Mouse (Mus musculus) MEL (cell line): ENCODE measurements around the gene B4galnt3. TPM values are rescaled to one million over a fixed set of nuclear protein-coding genes. Genes with fewer than 3 reads are reported as not detected.

Experiments
- DNase-seq: peaks from one replicate; pipeline ENCODE4 v3.0.0; 2011; ENCODE audit warnings: low read depth, low spot score
- H3K27ac ChIP-seq: 2 replicates; pipeline ENCODE4 v1.5.1; 2012; ENCODE audit warnings: low read depth, mild to moderate bottlenecking, control low read depth, low read length, moderate library complexity; ENCODE audit not compliant: control insufficient read depth
- H3K27me3 ChIP-seq, 2 experiments: fragments of 150-350 bp in 1 of 2; sonication (generic) in 1 of 2; 2 replicates each; pipeline ENCODE4 v1.6.1; 2012; ENCODE audit warnings: low read length in 2 of 2, mild to moderate bottlenecking in 2 of 2, improper control_type of control experiment in 1 of 2, moderate library complexity in 1 of 2; ENCODE audit not compliant: insufficient read depth in 2 of 2, control insufficient read depth in 1 of 2
- H3K36me3 ChIP-seq, 2 experiments: 2 replicates each; pipeline ENCODE4 v1.6.1; 2012 to 2014; ENCODE audit warnings: low read length in 2 of 2, improper control_type of control experiment in 1 of 2, inconsistent platforms in 1 of 2, mild to moderate bottlenecking in 1 of 2; ENCODE audit not compliant: insufficient read depth in 2 of 2, control insufficient read depth in 1 of 2
- H3K4me1 ChIP-seq, 2 experiments: fragments of 150-350 bp in 1 of 2; sonication (generic) in 1 of 2; 2 replicates each; pipeline ENCODE4 v1.6.1; 2012; ENCODE audit warnings: low read length in 2 of 2, improper control_type of control experiment in 1 of 2, mild to moderate bottlenecking in 1 of 2; ENCODE audit not compliant: insufficient read depth in 2 of 2, control insufficient read depth in 1 of 2
- H3K4me3 ChIP-seq, 2 experiments: fragments of 150-350 bp in 1 of 2; sonication (generic) in 1 of 2; 2 replicates each; pipeline ENCODE4 v1.5.1; 2012; ENCODE audit warnings: low read depth in 2 of 2, low read length in 2 of 2, mild to moderate bottlenecking in 2 of 2, moderate library complexity in 2 of 2, control low read depth in 1 of 2, improper control_type of control experiment in 1 of 2; ENCODE audit not compliant: control insufficient read depth in 1 of 2, insufficient read depth in 1 of 2
- H3K79me2 ChIP-seq: 2 replicates; pipeline ENCODE4 v1.6.1; 2012; ENCODE audit warnings: mild to moderate bottlenecking, low read length, moderate library complexity; ENCODE audit not compliant: control insufficient read depth, poor library complexity, insufficient read depth
- H3K9ac ChIP-seq: 2 replicates; pipeline ENCODE4 v1.6.1; 2012; ENCODE audit warnings: low read depth, mild to moderate bottlenecking, control low read depth, low read length, moderate library complexity; ENCODE audit not compliant: control insufficient read depth, poor library complexity, severe bottlenecking
- H3K9me3 ChIP-seq: fragments of 150-350 bp; sonication (generic); replicated peaks from 2 replicates; pipeline ENCODE4 v1.6.1; 2012; ENCODE audit warnings: mild to moderate bottlenecking, low read length, improper control_type of control experiment, moderate library complexity; ENCODE audit not compliant: insufficient read depth
- BHLHE40 ChIP-seq: IDR thresholded peaks from 2 replicates; pipeline ENCODE4 v1.6.1; 2012; ENCODE audit warnings: low read depth, mild to moderate bottlenecking, inconsistent platforms, low read length, improper control_type of control experiment, borderline replicate concordance
- CHD1 ChIP-seq: IDR thresholded peaks from 2 replicates; pipeline ENCODE4 v1.6.1; 2012; ENCODE audit warnings: low read depth, mild to moderate bottlenecking, inconsistent platforms, low read length, improper control_type of control experiment
- CTCF ChIP-seq, 3 experiments: IDR thresholded peaks in 2 of 3; conservative IDR thresholded peaks in 1 of 3; 2 replicates each; pipeline ENCODE4 v1.5.1; 2011 to 2012; ENCODE audit warnings: low read length in 3 of 3, low read depth in 2 of 3, mild to moderate bottlenecking in 2 of 3, improper control_type of control experiment in 1 of 3, inconsistent platforms in 1 of 3, mixed read lengths in 1 of 3, moderate library complexity in 1 of 3; ENCODE audit not compliant: control insufficient read depth in 1 of 3, insufficient read depth in 1 of 3, poor library complexity in 1 of 3, severe bottlenecking in 1 of 3
- E2F4 ChIP-seq: IDR thresholded peaks from 2 replicates; pipeline ENCODE4 v1.6.1; 2011; ENCODE audit warnings: low read depth, low read length, improper control_type of control experiment, borderline replicate concordance
- ELF1 ChIP-seq: IDR thresholded peaks from 2 replicates; pipeline ENCODE4 v1.6.1; 2014; ENCODE audit warnings: low read depth, mild to moderate bottlenecking, inconsistent platforms, low read length, improper control_type of control experiment, moderate library complexity
- EP300 ChIP-seq, 2 experiments: IDR thresholded peaks; 2 replicates each; pipeline ENCODE4 v1.6.1; 2011; ENCODE audit warnings: improper control_type of control experiment in 2 of 2, low read length in 2 of 2, low read depth in 1 of 2, mild to moderate bottlenecking in 1 of 2
- ETS1 ChIP-seq: IDR thresholded peaks from 2 replicates; pipeline ENCODE4 v1.6.1; 2012; ENCODE audit warnings: low read depth, mild to moderate bottlenecking, inconsistent platforms, low read length, improper control_type of control experiment, moderate library complexity
- GABPA ChIP-seq: IDR thresholded peaks from 2 replicates; pipeline ENCODE4 v1.6.1; 2012; ENCODE audit warnings: low read depth, mild to moderate bottlenecking, inconsistent platforms, low read length, improper control_type of control experiment, moderate library complexity
- GATA1 ChIP-seq: IDR thresholded peaks from 2 replicates; pipeline ENCODE4 v1.6.1; 2011; ENCODE audit warnings: low read depth, low read length, improper control_type of control experiment
- JUND ChIP-seq: IDR thresholded peaks from 2 replicates; pipeline ENCODE4 v1.6.1; 2011; ENCODE audit warnings: low read depth, mild to moderate bottlenecking, improper control_type of control experiment, low read length
- KAT2A ChIP-seq: conservative IDR thresholded peaks from 2 replicates; pipeline ENCODE4 v1.6.1; 2012; ENCODE audit warnings: low read depth, low read length, improper control_type of control experiment, inconsistent platforms
- MAX ChIP-seq: IDR thresholded peaks from 2 replicates; pipeline ENCODE4 v1.6.1; 2011; ENCODE audit warnings: low read length, improper control_type of control experiment
- MAZ ChIP-seq: IDR thresholded peaks from 2 replicates; pipeline ENCODE4 v1.6.1; 2012; ENCODE audit warnings: low read depth, mild to moderate bottlenecking, inconsistent platforms, low read length, improper control_type of control experiment
- MEF2A ChIP-seq: IDR thresholded peaks from 2 replicates; pipeline ENCODE4 v1.6.1; 2014; ENCODE audit warnings: low read depth, mild to moderate bottlenecking, inconsistent platforms, low read length, improper control_type of control experiment; ENCODE audit not compliant: poor library complexity, insufficient replicate concordance, severe bottlenecking; ENCODE audit errors: extremely low read depth
- MXI1 ChIP-seq: IDR thresholded peaks from 2 replicates; pipeline ENCODE4 v1.6.1; 2011; ENCODE audit warnings: mild to moderate bottlenecking, low read depth, low read length, improper control_type of control experiment
- MYB ChIP-seq: IDR thresholded peaks from 2 replicates; pipeline ENCODE4 v1.6.1; 2011; ENCODE audit warnings: mild to moderate bottlenecking, low read depth, low read length, improper control_type of control experiment
- MYC ChIP-seq: IDR thresholded peaks from 2 replicates; pipeline ENCODE4 v1.6.1; 2011; ENCODE audit warnings: low read depth, mild to moderate bottlenecking, low read length, improper control_type of control experiment, moderate library complexity
- NELFE ChIP-seq: IDR thresholded peaks from 2 replicates; pipeline ENCODE4 v1.6.1; 2011; ENCODE audit warnings: low read depth, low read length, improper control_type of control experiment
- NRF1 ChIP-seq: IDR thresholded peaks from 2 replicates; pipeline ENCODE4 v1.6.1; 2014; ENCODE audit warnings: low read depth, mild to moderate bottlenecking, inconsistent platforms, low read length, improper control_type of control experiment, moderate library complexity; ENCODE audit not compliant: poor library complexity, insufficient read depth, severe bottlenecking
- POLR2A ChIP-seq, 2 experiments: IDR thresholded peaks; 2 replicates each; pipeline ENCODE4 v1.6.1; 2011 to 2012; ENCODE audit warnings: low read length in 2 of 2, mild to moderate bottlenecking in 2 of 2, control low read depth in 1 of 2, improper control_type of control experiment in 1 of 2, low read depth in 1 of 2, moderate library complexity in 1 of 2; ENCODE audit not compliant: control insufficient read depth in 1 of 2, insufficient read depth in 1 of 2, poor library complexity in 1 of 2
- POLR2AphosphoS2 ChIP-seq: IDR thresholded peaks from 2 replicates; pipeline ENCODE4 v1.6.1; 2011; ENCODE audit warnings: low read length, improper control_type of control experiment
- POLR2AphosphoS5 ChIP-seq: IDR thresholded peaks from 2 replicates; pipeline ENCODE4 v1.6.1; 2012; ENCODE audit warnings: low read depth, borderline replicate concordance, mild to moderate bottlenecking, inconsistent platforms, low read length, moderate library complexity, mixed read lengths
- RAD21 ChIP-seq: IDR thresholded peaks from 2 replicates; pipeline ENCODE4 v1.6.1; 2011; ENCODE audit warnings: mild to moderate bottlenecking, low read depth, low read length, improper control_type of control experiment
- SIN3A ChIP-seq: IDR thresholded peaks from 2 replicates; pipeline ENCODE4 v1.6.1; 2012; ENCODE audit warnings: low read length, improper control_type of control experiment, inconsistent platforms
- SMC3 ChIP-seq: IDR thresholded peaks from 2 replicates; pipeline ENCODE4 v1.6.1; 2011; ENCODE audit warnings: low read depth, low read length, improper control_type of control experiment
- TAL1 ChIP-seq: IDR thresholded peaks from 2 replicates; pipeline ENCODE4 v1.6.1; 2012; ENCODE audit warnings: mild to moderate bottlenecking, inconsistent platforms, low read length, moderate library complexity, mixed read lengths
- TCF12 ChIP-seq: IDR thresholded peaks from 2 replicates; pipeline ENCODE4 v1.6.1; 2014; ENCODE audit warnings: low read depth, mild to moderate bottlenecking, inconsistent platforms, low read length, improper control_type of control experiment, moderate library complexity
- UBTF ChIP-seq: IDR thresholded peaks from 2 replicates; pipeline ENCODE4 v1.6.1; 2012; ENCODE audit warnings: low read depth, mild to moderate bottlenecking, inconsistent platforms, low read length, improper control_type of control experiment, moderate library complexity, borderline replicate concordance; ENCODE audit not compliant: insufficient read depth
- USF1 ChIP-seq: IDR thresholded peaks from 2 replicates; pipeline ENCODE4 v1.6.1; 2014; ENCODE audit warnings: low read depth, mild to moderate bottlenecking, inconsistent platforms, low read length, improper control_type of control experiment, moderate library complexity
- USF2 ChIP-seq, 2 experiments: IDR thresholded peaks; 2 replicates each; pipeline ENCODE4 v1.6.1; 2011 to 2012; ENCODE audit warnings: improper control_type of control experiment in 2 of 2, low read length in 2 of 2, borderline replicate concordance in 1 of 2, inconsistent platforms in 1 of 2, low read depth in 1 of 2, mild to moderate bottlenecking in 1 of 2; ENCODE audit not compliant: insufficient read depth in 1 of 2
- ZC3H11A ChIP-seq: IDR thresholded peaks from 2 replicates; pipeline ENCODE4 v1.6.1; 2012; ENCODE audit warnings: low read depth, mild to moderate bottlenecking, inconsistent platforms, low read length, improper control_type of control experiment
- ZKSCAN1 ChIP-seq: IDR thresholded peaks from 2 replicates; pipeline ENCODE4 v1.6.1; 2012; ENCODE audit warnings: low read depth, mild to moderate bottlenecking, inconsistent platforms, low read length, improper control_type of control experiment, moderate library complexity
- ZMIZ1 ChIP-seq: IDR thresholded peaks from 2 replicates; pipeline ENCODE4 v1.6.1; 2012; ENCODE audit warnings: low read depth, mild to moderate bottlenecking, inconsistent platforms, low read length, improper control_type of control experiment, moderate library complexity
- ZNF384 ChIP-seq: IDR thresholded peaks from 2 replicates; pipeline ENCODE4 v1.6.1; 2012; ENCODE audit warnings: low read depth, mild to moderate bottlenecking, inconsistent platforms, low read length, improper control_type of control experiment
- polyA plus RNA-seq, 2 experiments: library from polyadenylated mRNA; stranded (reverse) in 1 of 2; unstranded in 1 of 2; fragments of >175 nt in 1 of 2; fragments of >200 nt in 1 of 2; gene quantifications; 2 replicates each; pipeline versions ENCODE4 v1.2.1 to v1.2.4; 2012; ENCODE audit warnings: low replicate concordance in 2 of 2, low read depth in 1 of 2; ENCODE audit not compliant: insufficient read length in 2 of 2, insufficient read depth in 1 of 2, missing spikeins in 1 of 2
- total RNA-seq: library from RNA; depleted of rRNA; stranded (reverse); fragments of 300-350 nt; gene quantifications from 2 replicates; pipeline ENCODE4 v1.2.3, GENCODE M21; 2012

The B4galnt3 gene
- total and polyA plus RNA-seq, 3 experiments: 1.3 to 1.5 TPM; not detected in 1

DNA sequence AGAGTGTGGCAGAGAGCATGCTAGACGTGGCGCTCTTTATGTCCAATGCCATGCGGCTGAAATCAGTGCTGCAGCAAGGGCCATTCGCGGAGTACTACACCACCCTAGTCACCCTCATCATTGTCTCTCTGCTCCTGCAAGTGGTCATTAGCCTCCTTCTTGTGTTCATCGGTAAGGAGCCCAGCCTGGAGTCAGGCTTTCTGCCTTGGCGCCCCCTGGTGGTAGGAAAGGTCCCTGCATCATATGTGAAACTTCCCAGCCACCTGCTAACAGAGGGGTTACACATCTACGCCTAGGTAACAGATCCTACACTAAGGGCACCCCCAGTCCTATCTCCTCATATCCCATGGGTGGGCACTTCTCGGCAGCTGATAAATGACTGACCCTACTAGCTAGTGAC is 96.4 kb downstream of the B4galnt3 start (continued):
- TF ChIP-seq ZC3H11A (peak; percentile 73), ZMIZ1 (no peak), MXI1 (0 out of 2 replicates have a peak, but pooled peaks have one; percentile 24), USF1 (no peak), POLR2AphosphoS2 (no peak), SIN3A (no peak; the same call in 1 of the 2 replicates), NRF1 (no peak)

DNA sequence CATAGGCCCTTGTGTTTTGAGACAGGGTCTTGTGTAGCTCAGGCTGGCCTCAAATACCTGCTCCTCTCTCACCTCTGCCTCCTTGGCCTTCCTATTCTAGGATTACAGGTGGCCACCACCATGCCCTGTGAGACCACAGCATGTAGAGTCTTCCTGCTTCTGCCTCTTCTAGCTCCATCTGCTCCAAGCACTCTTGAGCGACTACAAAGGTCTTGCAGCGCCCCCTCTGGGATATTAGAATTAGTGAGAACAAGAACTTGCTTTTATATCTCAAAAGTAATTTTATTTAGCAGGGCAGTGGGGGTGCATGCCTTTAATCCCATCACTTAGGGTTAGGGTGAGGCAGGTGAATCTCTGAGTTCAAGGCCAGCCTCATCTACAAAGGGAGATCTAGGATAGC is 97.5 kb downstream of the B4galnt3 start:
- Histone ChIP-seq H3K9me3 (no peaks in the 10 kb centered on the region), H3K27me3 (no peaks in the 10 kb centered on the region), H3K4me1 (peaks cover 2 to 6% of the 10 kb centered on the region in 2 experiments; a peak in 1 of 4 replicates), H3K27ac (0 out of 2 replicates have a peak overlapping the region, but pooled peaks have one; percentile 23), H3K4me3 (peak overlapping the region in 1 of 2 experiments; percentile 25; a peak in 1 of 4 replicates), H3K79me2 (no peaks in the 10 kb centered on the region), H3K36me3 (no peaks in the 10 kb centered on the region; a peak in 1 of 4 replicates), H3K9ac (peak overlapping the region; percentile 46; the same call in 1 of the 2 replicates)
- peak; percentile 92 for DNase-seq
- TF ChIP-seq POLR2AphosphoS5 (no peak; the same call in 1 of the 2 replicates), ZMIZ1 (peak; percentile 100), E2F4 (no peak), SMC3 (peak; percentile 78), CHD1 (no peak), TAL1 (no peak), MAX (no peak), POLR2AphosphoS2 (peak; percentile 99), CTCF (IDR thresholded peaks at IDR 0.05 in 2 of 3, conservative IDR thresholded peaks at IDR 0.05 in 1 of 3; ENCODE audit: control insufficient read depth in 1 of 3, insufficient read depth in 1 of 3, low read depth in 2 of 3, low read length in 3 of 3, poor library complexity in 1 of 3, severe bottlenecking in 1 of 3) (peak; percentile 60 to 90 (median 65)), USF1 (no peak), RAD21 (peak; percentile 92), ETS1 (peak; percentile 92), NRF1 (no peak), ZC3H11A (peak; percentile 79), BHLHE40 (no peak), POLR2A (IDR thresholded peaks at IDR 0.05; ENCODE audit: control insufficient read depth in 1 of 2, insufficient read depth in 1 of 2, low read depth in 1 of 2, low read length in 2 of 2, poor library complexity in 1 of 2) (peak; percentile 99), UBTF (no peak), TCF12 (peak; percentile 24; the same call in 1 of the 2 replicates), JUND (no peak), MAZ (no peak), ELF1 (no peak), GABPA (no peak), SIN3A (peak; percentile 56; the same call in 1 of the 2 replicates), USF2 (IDR thresholded peaks at IDR 0.05; ENCODE audit: borderline replicate concordance in 1 of 2, insufficient read depth in 1 of 2, low read depth in 1 of 2, low read length in 2 of 2) (no peak), ZKSCAN1 (no peak), MYB (no peak), KAT2A (no peak), MXI1 (no peak), GATA1 (no peak), NELFE (peak; percentile 85), EP300 (IDR thresholded peaks at IDR 0.05; ENCODE audit: low read depth in 1 of 2, low read length in 2 of 2) (no peak), MYC (no peak), MEF2A (no peak), ZNF384 (no peak)
